Mouse (Mus musculus): ENCODE data around the gene Spice1.

DNA sequence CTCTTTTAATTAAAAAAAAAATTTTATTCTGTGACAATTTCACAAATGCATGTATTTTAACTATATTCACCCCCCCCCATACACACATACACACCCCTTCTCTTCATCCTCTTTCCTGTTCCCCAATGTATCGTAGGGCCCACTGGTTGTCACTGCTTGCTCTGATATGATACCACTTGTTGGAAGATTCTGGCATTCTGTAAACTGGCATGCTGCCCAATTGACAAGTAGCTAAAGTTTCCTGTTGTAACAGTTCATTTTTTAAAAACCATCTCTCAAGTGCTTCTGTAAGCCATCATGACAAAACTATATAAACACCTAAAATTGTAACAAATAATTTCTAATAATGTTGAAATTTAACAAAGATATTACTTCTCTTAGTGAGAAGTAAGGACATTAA is 37.3 kb downstream of the Spice1 start:
- no peak for TF ChIP-seq CTCF (conservative IDR thresholded peaks at IDR 0.05; ENCODE audit: low read length)
- TF ChIP-seq NANOG (IDR thresholded peaks at IDR 0.05; ENCODE audit: borderline replicate concordance, low read length), result no peak

Data from E14TG2a.4 (cell line).